ENCODE assay signal across 34 mouse cellular contexts in genomic region chr12:109874466-109874865, GRCm38 (mm10).
"Had no signal": no experiment of that assay in that cellular context is flagged by ENCODE, and none has a peak within 500 bp of the region (broad histone marks: within the 10 kb centered on the region; RNA-seq: fewer than 3 reads in every experiment).

No protein-coding gene starts in this region.

- H3K4me1 ChIP-seq: heart, embryonic 15.5 days; hindbrain, embryonic 10.5 days; hindbrain, embryonic 12.5 days; hindbrain, embryonic 13.5 days; hindbrain, embryonic 15.5 days; intestine, embryonic 15.5 days; kidney, embryonic 15.5 days had no signal

- H3K36me3 ChIP-seq: heart, embryonic 10.5 days; heart, embryonic 12.5 days; heart, embryonic 13.5 days; heart, embryonic 15.5 days; hindbrain, embryonic 10.5 days; hindbrain, embryonic 12.5 days; hindbrain, embryonic 13.5 days; hindbrain, embryonic 15.5 days; intestine, embryonic 15.5 days; kidney, embryonic 15.5 days had no signal

- H3K9me3 ChIP-seq: heart, embryonic 10.5 days; heart, embryonic 12.5 days; heart, embryonic 13.5 days; heart, embryonic 15.5 days; hindbrain, embryonic 10.5 days; hindbrain, embryonic 12.5 days; hindbrain, embryonic 13.5 days; hindbrain, embryonic 15.5 days; intestine, embryonic 15.5 days; kidney, embryonic 15.5 days had no signal

- H3K9ac ChIP-seq: heart, embryonic 12.5 days; heart, embryonic 13.5 days; heart, embryonic 15.5 days; hindbrain, embryonic 12.5 days; hindbrain, embryonic 13.5 days; hindbrain, embryonic 14.5 days; hindbrain, embryonic 15.5 days; intestine, embryonic 15.5 days; kidney, embryonic 15.5 days had no signal

- DNase-seq: heart, postnatal 10 days; heart, postnatal 14 days; heart, postnatal 4 days; kidney, adult 11 months; kidney, adult 18-20 months; kidney, adult 2 months; kidney, adult 8-10 months; kidney, adult 9 months; kidney, postnatal 10 days; kidney, postnatal 14 days; kidney, postnatal 25 days; kidney, postnatal 36 days; kidney, postnatal 4 days; layer of hippocampus, adult 9-11 months; layer of hippocampus, postnatal 36 days had no signal

- H3K27ac ChIP-seq: heart, embryonic 10.5 days; heart, embryonic 13.5 days; heart, embryonic 15.5 days; hindbrain, embryonic 10.5 days; hindbrain, embryonic 12.5 days; hindbrain, embryonic 13.5 days; hindbrain, embryonic 14.5 days; hindbrain, embryonic 15.5 days; intestine, embryonic 15.5 days; kidney, embryonic 15.5 days; kidney, postnatal 0 days; layer of hippocampus, adult 2 months; left cerebral cortex, adult 2 months had no signal

- H3K4me3 ChIP-seq: heart, embryonic 10.5 days; heart, embryonic 12.5 days; heart, embryonic 13.5 days; heart, embryonic 15.5 days; hindbrain, embryonic 10.5 days; hindbrain, embryonic 12.5 days; hindbrain, embryonic 13.5 days; hindbrain, embryonic 15.5 days; intestine, embryonic 15.5 days; kidney, embryonic 15.5 days; layer of hippocampus, adult 2 months; left cerebral cortex, adult 2 months had no signal

- H3K27me3 ChIP-seq: heart, embryonic 12.5 days; heart, embryonic 13.5 days; heart, embryonic 15.5 days; hindbrain, embryonic 12.5 days; hindbrain, embryonic 13.5 days; hindbrain, embryonic 15.5 days; intestine, embryonic 15.5 days; kidney, embryonic 15.5 days had no signal

- H3K4me2 ChIP-seq: heart, embryonic 11.5 days; heart, embryonic 12.5 days; heart, embryonic 13.5 days; heart, embryonic 15.5 days; hindbrain, embryonic 12.5 days; hindbrain, embryonic 13.5 days; hindbrain, embryonic 14.5 days; hindbrain, embryonic 15.5 days; intestine, embryonic 15.5 days; kidney, embryonic 15.5 days had no signal

- ATAC-seq: hindbrain, embryonic 16.5 days; inflammation-experienced regulatory T-cells, adult 6 months; intestine, embryonic 15.5 days; intestine, embryonic 16.5 days; intestine, postnatal 0 days had no signal
